Mouse (Mus musculus): ENCODE results near the gene 2610528A11Rik. TPM values are rescaled to one million over a fixed set of nuclear protein-coding genes. Genes with fewer than 3 reads are reported as not detected.

The 2610528A11Rik gene
- 2.2 and 4.2 TPM in 2 replicates for polyA plus RNA-seq (2012; rRNA removed)

DNA sequence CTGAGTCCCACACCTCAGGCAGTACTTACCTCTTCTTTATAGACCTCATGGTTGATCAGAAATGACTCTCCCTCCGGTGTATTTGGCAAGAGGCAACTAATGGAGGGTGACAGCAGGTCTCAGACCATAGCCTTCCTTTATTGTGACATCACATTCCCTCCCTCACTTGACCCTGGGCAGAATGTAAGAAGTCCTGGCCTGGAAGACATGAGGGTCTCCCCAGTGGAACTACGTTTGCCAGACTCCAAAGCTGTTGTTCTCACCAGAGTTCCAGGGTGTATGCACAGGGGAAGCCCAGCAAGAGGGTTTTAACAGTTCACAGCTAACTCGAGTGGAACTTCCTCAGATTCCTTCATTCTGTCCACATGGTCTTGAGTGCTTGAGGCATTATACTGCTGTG lies at the start of gene 2610528A11Rik:
Gene 2610528A11Rik (minus strand): TSS at position 101 of the 400 bp plus-strand sequence.

DNA sequence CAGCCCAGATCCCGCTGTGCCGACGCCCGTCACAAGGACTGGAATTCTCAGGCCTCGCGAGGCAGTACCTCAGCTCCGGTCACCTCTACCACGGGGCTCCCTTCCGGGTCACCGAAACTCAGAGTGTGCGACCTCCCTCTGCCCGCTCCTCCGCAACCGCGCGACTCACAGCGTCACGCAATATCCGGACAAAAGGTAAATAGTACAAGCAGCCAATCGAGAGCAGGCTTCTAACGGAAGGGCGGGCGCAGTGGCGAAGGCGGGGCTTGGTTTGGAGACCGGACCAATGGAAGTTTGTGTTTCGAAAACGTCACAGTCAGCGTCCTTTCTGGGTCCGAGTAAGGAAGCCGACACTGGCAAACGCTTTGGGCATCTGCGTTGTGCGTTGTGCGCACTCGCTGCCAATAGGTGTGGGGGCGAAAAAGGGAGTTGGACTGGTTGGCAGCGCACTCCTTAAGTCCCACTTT lies 21.3 kb upstream of the 2610528A11Rik start, which contains the start of gene Ghitm:
Gene Ghitm (minus strand): TSS at position 146 of the 467 bp plus-strand sequence.

DNA sequence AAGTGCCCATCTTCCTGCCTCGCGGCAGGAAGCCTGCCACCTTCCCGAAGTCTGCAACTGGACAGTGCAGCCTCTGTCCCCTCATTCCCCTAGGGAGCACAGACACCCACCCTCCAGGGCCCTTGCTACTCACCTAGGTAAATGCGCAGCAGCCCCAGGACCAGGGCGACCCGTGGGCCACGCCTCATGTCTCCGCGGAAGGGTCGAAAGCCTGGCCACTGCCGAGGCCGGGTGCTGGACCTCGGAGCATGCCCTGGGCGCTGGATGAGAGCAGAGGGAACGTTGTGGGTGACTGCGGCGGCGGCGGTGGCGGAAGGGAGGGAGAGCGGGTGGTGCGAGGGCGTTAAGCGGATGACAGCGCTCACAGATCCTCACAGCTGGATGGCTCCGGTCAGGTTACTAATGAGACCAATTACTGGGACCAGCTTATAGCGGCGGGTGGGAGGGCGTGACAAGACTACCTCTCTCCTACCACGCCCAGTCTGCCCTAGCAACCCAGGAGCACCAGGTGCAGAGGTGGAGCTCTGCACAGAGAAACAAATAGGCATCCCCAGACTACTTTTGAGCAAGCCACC lies 15.8 kb downstream of the 2610528A11Rik start, which contains the start of gene Cdhr1:
Gene Cdhr1 (minus strand): TSS at position 392 of the 575 bp plus-strand sequence.

GRCm38 (mm10) chr14:37067629-37068028 lies 46.2 kb downstream of the 2610528A11Rik start, which contains the start of gene Lrit2:
TSS of gene Lrit2 (plus strand) at chr14:37067929.

Other genes starting within 250 kb of the 2610528A11Rik start
- 2.5 TPM in 2 replicates for gene Ccser2, start 145.2 kb downstream of the 2610528A11Rik start, polyA plus RNA-seq (2012; rRNA removed)
- gene Rgr, start 65.1 kb downstream of the 2610528A11Rik start, polyA plus RNA-seq (2012; rRNA removed), result not detected in 2 replicates
- not detected in 2 replicates for gene Lrit1, start 59.2 kb downstream of the 2610528A11Rik start, polyA plus RNA-seq (2012; rRNA removed)
- not detected in 2 replicates for gene Lrit2, start 46.1 kb downstream of the 2610528A11Rik start, polyA plus RNA-seq (2012; rRNA removed)
- gene Cdhr1, start 15.7 kb downstream of the 2610528A11Rik start, polyA plus RNA-seq (2012; rRNA removed), result 0.11 and 0.15 TPM in 2 replicates
- 43.0 and 50.5 TPM in 2 replicates for gene Ghitm, start 21.2 kb upstream of the 2610528A11Rik start, polyA plus RNA-seq (2012; rRNA removed)

Measured in stomach, adult 2 months (tissue).